Mouse (Mus musculus) A20 (cell line): ENCODE data around the gene Dus3l.

Experiments
- DNase-seq: peaks from one replicate; pipeline ENCODE4 v3.0.0-alpha.2; 2011; ENCODE audit warnings: low read depth, low spot score

Dus3l gene

DNA sequence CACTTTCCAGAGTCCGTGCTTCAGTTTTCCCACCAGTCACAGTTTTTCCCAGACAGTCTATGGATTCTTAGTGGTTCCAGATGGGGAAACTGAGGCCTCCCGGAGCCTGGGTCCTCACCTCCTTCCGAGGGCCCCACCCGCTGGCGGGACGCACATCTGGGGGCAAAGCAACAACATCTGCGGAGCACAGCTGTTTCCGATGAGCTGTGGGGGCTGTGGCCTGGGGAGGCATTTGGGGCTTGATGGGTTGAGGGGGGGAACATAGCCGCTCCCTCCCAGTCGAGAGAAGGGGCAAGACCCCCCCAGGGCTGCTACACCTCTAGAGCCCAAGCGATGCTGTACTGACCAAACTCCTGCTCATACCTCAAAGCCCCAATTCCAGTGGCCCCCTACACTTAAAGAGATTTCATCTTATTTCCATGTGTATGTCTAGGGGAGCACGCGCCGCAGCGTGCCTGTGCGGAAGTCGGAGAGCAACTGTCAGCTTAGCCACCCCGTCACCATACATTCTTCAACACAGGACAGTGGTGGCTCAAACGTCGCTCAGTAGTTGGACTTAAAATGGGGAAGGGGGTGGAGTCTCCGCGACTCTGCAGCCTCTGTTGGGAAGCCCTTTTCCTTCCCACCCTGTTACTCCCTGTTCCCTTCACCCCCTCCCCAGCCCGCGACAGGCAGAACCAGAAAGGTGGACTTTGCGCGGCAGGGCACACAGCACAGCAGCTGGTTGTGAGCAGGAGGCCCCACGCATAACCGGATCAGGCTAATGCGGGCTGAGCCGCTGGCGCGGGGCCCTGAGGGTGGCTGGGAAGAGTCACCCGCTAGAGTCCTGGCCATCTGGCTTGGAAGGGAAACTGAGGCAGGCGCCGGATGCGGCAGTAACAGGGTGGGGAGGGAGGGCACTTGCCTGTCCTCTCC is 10.0 kb upstream of the Dus3l start:
- no peak for DNase-seq

DNA sequence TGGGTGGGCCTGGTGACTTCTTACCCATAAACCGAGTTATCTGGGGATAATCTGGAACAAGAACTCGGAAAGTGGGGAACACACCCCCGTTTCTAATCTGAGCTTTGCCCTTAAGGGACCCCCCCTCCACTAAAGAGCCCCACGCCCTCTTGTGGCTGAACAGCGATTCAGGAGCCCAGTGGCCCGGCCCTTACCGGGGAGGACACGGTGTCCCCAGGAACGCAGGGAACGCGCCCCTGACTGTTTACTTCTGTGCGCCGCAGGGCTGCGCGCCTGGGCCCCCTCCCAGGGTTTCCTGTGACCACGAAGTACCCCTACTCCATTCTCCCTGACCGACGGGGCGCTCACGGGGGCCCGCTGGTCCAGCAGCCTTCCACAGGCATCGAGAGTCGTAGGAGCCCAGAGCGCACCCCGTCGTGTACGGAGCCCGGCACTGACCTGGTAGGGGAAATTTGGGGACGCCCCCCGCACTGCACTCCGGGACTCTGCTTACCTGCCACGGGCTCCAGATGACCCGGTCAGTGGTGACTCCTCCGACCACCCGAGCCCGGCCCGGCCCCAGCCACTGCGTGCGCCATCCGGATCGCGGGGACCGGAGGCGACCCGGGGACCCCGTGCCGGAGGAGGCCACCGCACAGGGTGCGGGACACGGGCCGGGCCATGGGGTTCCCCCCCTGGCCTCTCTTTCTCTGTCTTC is 7.7 kb upstream of the Dus3l start:
- DNase-seq = peak; percentile 47

DNA sequence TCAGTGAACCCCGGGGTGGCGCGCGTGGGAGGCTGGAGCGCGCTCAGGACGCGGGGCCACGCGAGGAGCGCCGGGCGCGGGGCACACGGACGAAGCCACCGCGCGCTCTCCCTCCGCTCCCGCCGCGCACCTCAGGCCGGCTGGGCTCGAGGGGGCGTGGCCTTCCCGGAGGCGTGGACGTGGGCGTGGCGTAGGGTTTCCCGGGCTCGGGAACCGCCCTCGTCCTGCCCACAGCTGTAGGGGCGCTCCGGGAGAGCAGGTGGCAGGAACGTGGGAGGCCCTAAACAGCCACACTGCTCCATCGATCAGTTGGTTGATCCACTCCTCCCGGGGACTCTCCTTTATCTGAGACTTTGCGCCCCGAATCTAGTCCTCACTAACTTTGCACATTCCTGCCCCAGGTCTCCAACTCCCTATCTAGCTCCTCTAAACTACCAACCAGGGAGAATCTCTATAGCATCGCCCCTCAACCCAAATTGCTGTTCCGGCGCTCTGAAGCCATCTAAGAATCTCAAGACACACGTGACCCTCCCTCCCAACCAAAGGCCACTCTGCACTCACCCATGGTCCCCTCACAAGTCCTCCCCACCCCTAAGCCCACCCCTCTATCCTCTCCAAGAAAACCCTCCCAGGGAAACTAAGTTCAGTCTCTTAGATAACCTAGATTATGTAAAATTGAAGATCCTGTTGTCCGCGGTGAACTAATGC is 7.0 kb upstream of the Dus3l start, which contains the start of gene Nrtn:
Nrtn (minus strand) TSS at position 115 of the 708 bp plus-strand sequence.
- peak; percentile 73 for DNase-seq

DNA sequence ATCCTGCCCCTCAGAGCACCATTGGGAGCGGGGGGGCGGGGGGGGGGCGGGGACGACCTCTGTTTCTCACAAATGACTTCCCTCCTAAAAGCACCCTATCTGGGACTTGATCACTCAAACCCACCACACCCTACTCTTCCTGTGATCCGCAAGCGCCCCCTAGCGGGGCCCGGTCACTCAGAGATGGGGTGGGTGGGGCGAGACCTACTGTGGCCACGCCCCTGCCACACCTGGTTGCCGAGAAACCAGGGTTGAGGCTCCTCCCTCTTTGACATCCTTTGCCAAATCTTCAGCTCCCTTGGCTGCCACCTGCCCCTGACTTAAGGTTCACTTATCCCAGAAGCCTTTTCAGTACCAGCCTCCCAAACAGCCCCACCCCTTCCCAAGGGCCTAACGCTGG is 6.4 kb upstream of the Dus3l start:
- DNase-seq = peak; percentile 90

DNA sequence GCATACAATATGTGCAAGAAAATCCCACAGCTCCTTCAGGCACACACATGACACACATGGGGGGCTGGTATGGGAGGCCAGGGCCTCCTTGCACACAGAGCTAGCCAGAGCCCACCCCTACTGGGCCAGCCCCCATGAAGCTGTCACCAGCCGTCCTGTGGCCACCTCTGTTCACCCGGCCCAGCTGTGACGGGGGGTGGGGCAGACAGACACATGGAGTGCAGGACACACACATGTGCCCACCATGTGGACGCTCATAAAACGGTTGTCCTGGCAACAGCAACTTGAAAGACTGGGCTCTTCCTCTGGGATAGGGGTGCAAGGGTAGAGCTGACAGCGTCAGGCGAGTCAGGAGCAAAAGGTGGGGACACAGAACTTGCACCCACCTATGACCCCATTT is 5.3 kb upstream of the Dus3l start:
- no peak for DNase-seq

DNA sequence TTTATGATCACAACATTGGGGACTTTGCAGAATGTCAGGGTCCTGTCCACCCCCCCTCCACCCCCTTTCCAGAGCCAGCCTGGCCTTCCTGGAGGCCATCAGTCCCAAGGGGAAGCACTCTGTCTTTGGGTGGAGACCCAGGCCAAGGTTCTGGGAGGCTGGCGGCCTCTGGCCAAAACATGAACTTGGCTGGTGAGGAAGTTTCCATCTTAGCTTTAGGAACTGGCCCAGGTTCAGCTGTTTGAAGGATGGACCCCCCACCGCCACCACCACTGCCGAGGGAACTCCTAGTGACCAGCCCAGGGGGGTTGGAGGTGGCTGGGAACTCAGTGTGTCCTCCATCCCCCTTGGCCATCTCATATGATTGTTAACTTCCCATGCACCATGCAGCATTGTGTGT is 3.5 kb upstream of the Dus3l start:
- no peak for DNase-seq

DNA sequence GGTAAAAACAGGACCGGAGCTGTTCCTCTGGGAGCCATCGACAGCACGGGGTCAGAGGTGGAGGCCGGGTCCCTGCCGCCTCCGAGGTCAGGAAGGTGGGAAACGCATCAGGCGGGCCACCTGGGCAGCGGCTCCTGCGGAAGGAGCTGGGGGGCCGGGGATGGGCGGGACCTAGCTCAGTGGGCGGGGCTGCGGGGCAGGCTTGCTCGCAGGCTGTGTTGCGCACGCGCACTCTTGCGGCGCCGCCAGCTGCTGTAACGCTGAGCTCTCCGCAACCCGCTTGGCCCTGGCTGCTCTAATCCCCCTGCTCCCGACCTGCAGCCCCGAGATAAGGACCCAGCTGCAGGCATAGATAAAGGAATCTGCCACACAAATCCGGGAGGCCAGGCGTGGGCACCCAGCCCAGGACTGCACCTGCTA is 2.6 kb upstream of the Dus3l start:
- peak; percentile 95 for DNase-seq

DNA sequence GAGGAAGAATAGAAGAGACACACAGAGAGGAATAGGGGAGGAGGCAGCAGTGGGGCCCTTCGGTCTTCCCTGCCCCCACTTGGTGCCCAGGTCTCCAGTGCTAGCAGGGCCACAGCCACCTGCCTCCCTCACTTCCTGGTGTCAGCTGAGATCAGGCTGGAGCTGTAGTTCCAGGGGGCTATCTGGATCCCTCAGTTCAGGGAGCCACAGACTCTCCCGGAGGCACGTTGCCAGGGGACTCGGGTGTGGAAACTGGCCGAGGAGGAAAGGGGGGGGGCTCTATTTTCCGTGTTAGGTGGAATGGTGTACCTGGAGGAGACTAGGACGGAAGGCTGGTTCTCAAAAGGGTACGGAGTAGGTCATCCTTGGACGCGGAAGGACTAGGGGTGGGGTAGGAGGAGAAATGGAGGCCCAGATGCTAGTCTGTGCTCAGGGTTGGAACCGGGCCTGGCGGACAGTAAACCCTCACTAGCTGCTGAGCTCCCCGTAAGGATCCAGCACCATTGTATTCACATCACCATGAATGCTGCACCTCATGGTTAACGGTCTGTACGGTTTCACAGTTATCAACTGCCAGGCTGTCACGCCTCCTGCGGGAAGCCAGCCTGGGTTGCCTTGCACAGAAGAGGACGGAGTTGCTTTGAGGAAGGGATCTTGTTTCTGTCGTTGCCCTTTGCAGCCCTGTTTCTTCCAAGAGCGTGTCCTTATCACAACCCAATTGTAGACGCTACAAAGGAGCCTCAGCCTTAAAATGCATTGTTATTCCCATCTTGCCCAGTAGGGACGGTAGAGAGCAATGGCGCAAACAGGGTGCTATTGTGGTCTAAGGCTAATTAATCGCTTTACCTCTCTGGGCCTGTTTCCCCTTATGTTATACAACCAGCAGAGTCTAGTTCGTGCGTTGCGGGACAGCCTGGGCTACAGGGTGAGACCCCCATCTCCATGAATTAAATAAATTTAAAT is 1.5 kb upstream of the Dus3l start:
- peak; percentile 90 for DNase-seq

DNA sequence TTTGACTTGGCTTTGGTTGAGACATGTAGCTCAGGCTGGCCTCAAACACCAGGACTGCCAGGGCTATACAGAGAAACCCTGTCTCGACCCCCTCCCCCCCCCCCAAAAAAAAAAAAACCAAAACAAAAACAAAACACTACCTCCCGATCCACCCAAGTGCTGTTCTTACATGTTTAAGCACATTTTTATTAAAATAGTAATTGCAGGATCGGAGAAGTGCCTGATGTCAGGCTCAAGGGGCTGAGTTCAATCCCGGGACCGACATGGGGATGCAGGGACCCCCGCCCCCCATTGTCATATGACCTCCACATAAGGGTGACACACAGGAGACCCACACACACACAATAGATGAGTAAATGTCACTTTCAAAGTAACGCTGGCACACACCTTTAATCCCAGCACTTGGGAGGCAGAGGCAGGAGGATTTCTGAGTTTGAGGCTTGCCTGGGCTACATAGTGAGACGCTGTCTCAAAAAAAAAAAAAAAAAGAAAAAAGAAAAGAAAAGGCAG is 761 bp upstream of the Dus3l start:
- no peak for DNase-seq

DNA sequence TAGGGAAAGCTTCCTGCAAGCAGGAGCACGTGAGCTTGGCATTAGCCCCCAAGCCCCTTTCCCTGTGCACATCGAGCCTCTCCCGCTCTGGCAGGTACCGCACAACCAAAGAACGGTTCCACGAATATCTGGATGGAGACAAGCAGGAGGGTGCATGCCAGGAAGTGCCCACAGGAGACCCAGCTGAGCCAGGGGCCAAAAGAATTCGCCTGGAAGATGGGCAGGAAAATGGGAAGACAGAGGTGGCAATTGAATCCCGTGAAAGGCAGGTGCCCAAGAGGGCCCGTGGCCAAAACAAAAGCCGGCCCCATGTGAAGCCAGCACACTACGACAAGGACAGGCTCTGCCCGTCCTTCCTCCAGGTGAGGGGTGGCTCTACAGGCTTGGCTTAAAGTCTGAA is 874 bp downstream of the Dus3l start:
- no peak for DNase-seq

DNA sequence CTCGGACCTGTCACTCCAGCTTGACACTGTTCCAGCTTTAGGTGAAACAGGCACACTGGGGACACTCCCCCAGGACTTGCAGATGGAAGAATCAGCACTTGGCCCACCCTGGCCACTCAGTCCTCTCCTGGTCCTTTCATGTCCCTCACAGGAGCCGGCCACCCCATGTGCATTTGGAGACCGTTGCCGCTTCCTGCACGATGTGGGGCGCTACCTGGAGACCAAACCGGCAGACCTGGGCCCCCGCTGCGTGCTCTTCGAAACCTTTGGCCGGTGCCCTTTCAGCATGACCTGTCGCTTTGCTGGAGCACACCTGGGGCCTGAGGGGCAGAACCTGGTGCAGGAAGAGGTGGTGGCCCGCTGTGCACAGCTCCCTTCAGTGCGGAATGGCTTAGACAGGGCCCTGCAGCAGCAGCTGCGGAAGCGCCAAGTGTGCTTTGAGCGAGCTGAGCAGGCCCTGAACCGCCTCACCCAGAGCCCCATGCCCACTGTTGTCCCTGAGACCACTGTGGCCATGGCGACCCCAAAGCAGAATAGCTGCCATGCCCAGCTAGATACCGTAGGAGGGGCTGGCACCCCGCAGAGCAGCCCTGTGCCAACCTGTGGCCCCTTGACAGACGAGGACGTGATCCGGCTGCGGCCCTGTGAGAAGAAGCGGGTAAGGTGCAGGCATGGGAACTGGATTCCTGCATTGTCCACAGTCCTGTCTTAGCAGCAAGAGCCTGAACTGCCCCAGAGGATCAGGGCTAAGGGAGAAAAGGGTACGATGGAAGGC is 2.3 kb downstream of the Dus3l start:
- DNase-seq = no peak

DNA sequence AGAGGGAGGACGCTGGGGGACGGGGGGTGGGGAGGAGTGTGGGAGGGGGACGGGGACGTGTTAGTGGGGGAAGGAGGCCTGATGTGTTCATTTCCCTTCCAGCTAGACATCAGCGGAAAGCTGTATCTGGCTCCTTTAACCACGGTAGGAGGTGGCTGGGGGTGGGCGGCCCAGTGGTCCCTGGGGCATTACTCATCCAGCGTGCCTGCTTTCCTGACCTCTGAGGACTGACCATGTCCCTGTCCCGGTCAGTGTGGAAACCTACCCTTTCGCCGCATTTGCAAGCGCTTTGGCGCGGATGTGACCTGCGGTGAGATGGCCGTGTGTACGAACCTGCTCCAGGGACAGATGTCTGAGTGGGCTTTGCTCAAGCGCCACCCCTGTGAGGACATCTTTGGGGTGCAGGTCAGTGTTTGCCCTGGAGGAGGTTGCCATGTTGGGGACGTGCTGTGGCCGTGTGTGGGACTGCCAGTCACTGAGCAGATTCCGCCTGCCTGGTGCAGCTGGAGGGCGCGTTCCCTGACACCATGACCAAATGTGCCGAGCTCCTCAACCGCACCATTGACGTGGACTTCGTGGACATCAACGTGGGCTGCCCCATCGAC is 3.1 kb downstream of the Dus3l start:
- no peak for DNase-seq

DNA sequence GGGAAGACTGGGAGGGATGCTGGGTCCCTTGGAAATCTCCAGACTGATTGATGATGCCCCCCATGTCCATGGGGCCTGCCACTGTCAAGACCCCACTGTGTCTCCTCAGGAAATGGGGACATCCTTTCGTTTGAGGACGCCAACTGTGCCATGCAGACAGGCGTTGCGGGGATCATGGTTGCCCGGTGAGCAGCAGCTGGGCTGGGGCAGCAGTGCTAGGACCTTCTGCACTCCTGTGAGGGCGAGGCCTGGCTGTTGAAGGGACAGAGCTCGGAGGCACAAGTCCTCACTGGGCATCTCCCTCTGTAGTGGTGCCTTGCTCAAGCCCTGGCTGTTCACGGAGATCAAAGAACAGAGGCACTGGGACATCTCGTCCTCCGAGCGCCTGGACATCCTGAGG is 4.4 kb downstream of the Dus3l start:
- DNase-seq = no peak

DNA sequence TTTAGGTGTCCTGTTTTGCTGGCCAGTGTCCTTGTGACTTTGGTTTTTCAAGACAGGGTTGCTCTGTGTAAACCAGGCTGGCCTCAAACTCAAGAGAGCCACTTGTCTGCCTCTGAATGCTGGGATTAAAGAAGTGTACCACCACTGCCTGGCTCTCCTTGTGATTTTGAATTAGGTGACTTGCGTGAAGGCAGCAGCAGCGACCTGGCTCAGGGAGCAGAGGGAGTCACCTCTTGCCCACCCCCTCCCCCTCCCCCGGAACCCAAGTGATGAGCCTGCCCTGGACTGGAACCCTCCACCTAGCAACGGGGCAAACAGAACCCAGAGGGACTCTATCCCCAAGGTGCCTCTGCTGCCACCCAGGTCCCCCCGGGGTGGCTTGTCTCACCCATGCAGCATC is 5.4 kb downstream of the Dus3l start, which contains the start of gene Prr22:
Prr22 (plus strand) TSS at position 301 of the 400 bp plus-strand sequence.
- no peak for DNase-seq

DNA sequence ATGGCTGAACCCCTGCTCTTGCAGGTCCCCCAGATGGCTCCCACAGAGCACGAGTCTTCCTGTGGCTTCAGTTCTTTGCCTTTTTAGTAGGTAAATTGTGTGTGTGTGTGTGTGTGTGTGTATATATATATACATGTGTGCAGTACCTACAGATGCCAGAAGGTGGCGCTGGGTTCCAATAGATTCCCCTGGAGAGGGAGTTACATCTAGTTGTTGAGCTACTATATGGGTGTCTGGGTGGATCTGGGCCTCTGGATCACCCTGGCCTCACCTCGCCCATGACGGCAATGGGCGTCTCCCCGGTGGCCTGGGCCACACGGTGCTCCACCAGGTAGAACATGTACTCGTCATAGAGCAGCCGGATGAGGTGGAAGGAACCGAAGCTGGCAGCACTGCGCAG is 13.0 kb downstream of the Dus3l start:
- no peak for DNase-seq

DNA sequence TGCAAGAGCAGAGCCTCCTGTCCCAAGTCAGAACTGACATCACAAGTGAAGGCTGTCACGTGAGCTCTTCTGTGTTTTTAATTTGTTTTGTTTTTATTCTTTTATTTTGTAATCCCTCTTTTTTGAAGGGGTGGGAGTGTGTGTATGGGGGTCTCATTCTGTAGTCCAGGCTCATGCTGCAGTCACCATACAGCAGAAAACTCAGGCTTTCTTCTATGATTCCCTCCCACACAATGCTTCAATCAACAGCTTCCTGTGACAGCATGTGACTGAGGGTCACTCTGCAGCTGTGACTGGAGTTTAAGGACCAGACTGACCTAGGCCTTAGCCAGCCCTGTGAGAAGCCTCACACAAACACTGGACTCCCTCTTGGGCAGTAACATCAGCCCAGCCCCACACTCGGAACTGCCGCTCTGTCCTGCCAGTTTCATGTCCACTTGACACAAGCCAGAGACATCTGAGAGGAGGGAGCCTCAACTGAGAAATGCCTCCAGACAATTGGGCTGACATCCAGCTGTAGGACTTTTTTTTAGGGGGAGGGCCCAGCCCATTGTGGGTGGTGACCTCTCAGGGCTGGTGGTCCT is 14.3 kb downstream of the Dus3l start:
- no peak for DNase-seq

DNA sequence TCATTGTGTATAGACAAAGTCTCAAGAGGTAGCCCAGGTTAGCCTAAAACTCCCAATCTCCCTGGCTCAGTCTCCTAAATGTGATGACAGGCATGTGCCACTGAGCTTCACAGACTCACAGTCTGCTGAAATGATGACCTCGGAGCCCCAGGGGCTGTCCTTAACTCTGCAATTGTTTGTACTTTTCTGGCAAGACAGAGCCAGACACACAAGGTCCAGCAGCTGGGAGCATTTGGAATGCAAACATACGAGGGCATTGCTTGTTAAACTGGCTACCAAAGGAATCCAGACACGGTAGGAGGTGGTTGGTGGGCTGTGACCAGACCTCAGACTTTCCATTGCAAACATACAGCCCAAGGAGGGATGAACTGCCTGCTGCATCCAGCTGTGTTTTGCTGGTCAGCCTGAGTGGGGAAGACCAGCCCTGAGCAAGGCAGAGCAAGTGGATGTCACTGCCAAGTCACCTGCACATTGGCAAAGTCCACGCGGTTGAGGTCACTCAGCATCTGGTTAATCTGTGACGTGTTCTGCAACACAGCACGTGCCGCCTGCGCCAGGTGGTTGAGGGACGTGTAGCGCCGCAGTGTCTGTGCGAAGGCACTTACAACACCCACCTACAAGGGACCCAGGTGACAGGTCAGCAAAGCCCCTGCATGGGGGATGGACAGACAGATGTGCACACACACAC is 15.9 kb downstream of the Dus3l start:
- DNase-seq = no peak

DNA sequence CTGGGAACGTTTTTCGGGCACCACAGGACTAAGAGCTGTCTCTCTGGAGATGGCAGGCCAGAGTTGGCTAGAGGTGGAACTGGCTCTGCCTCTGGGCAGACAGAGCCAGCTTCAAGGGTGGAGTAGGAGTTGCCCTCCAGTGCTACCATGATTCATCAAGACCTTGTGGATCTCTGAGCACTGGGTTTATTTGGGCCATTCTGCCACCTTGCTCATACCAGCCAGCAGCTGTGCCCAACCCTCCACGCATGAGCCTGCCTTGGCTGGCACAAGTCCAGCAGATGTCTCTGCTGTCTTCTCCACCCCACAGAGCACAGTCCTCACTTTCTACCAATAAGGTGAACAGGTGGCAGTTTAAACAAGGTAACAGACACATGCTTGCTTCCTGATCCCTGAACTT is 24.3 kb downstream of the Dus3l start:
- DNase-seq = no peak

DNA sequence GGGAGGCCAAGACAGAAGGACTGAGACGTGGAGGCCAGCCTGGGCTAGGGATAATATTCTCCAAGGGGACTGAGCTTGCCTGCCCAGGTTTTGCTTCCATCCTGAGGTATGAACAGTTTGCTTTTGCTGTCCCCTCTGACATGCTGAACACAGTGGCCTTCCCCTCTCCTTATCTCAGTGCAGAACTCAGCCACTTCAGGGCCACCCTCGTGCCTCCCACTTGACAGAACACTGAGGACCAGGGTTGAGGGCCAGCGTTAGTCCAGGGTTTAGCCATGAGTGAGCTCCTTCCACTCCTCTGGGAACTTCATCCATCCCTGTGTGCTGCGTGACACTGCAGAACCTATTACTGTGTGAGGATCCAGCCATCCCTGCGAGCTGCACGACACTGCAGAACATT is 24.7 kb downstream of the Dus3l start:
- DNase-seq = no peak
